Mouse (Mus musculus): ENCODE data around the gene Resf1.
"Not testable (repeated sequence)": the region's sequence is repeated elsewhere in the genome, so short reads cannot be mapped to it uniquely, and the experiment has no call there.

The Resf1 gene

GRCm38 (mm10) chr6:149308956-149309932 is at the start of gene Resf1:
TSS of gene Resf1 (plus strand) at chr6:149309414.
- DNase-seq (ENCODE audit: low spot score in 2 of 2), result peak; percentile 82 to 88

- DNase-seq (ENCODE audit: low spot score in 2 of 2), result no peak
Measured at GRCm38 (mm10) chr6:149260801-149261239, 48.4 kb upstream of the Resf1 start.

GRCm38 (mm10) chr6:149267951-149268350 is 41.3 kb upstream of the Resf1 start:
- no peak for DNase-seq (ENCODE audit: low spot score in 2 of 2)

GRCm38 (mm10) chr6:149278248-149278731 is 30.9 kb upstream of the Resf1 start:
- no peak for DNase-seq (ENCODE audit: low spot score in 2 of 2)

GRCm38 (mm10) chr6:149278866-149279265 is 30.3 kb upstream of the Resf1 start:
- no peak for DNase-seq (ENCODE audit: low spot score in 2 of 2)

- DNase-seq (ENCODE audit: low spot score in 2 of 2), result no peak
Measured at GRCm38 (mm10) chr6:149280511-149280910, 28.7 kb upstream of the Resf1 start.

GRCm38 (mm10) chr6:149288190-149288589 is 21.0 kb upstream of the Resf1 start:
- DNase-seq (ENCODE audit: low spot score in 2 of 2), result peak in 1 of 2 experiments; percentile 3

- not testable (repeated sequence) for DNase-seq (ENCODE audit: low spot score in 2 of 2)
Measured at GRCm38 (mm10) chr6:149303231-149303630, 6.0 kb upstream of the Resf1 start.

- no peak for DNase-seq (ENCODE audit: low spot score in 2 of 2)
Measured at GRCm38 (mm10) chr6:149307092-149307491, 2.1 kb upstream of the Resf1 start.

GRCm38 (mm10) chr6:149307801-149308200 is 1.4 kb upstream of the Resf1 start:
- no peak for DNase-seq (ENCODE audit: low spot score in 2 of 2)

GRCm38 (mm10) chr6:149310226-149310625 is 1.0 kb downstream of the Resf1 start:
- DNase-seq (ENCODE audit: low spot score in 2 of 2), result no peak

- DNase-seq (ENCODE audit: low spot score in 2 of 2), result no peak
Measured at GRCm38 (mm10) chr6:149311044-149311443, 1.8 kb downstream of the Resf1 start.

- no peak for DNase-seq (ENCODE audit: low spot score in 2 of 2)
Measured at GRCm38 (mm10) chr6:149311778-149312177, 2.6 kb downstream of the Resf1 start.

- DNase-seq (ENCODE audit: low spot score in 2 of 2), result no peak
Measured at GRCm38 (mm10) chr6:149312221-149312620, 3.0 kb downstream of the Resf1 start.

GRCm38 (mm10) chr6:149314918-149315317 is 5.7 kb downstream of the Resf1 start:
- DNase-seq (ENCODE audit: low spot score in 2 of 2), result no peak

- DNase-seq (ENCODE audit: low spot score in 2 of 2), result no peak
Measured at GRCm38 (mm10) chr6:149323523-149324241, 14.5 kb downstream of the Resf1 start.

- DNase-seq (ENCODE audit: low spot score in 2 of 2), result no peak
Measured at GRCm38 (mm10) chr6:149324242-149324633, 15.0 kb downstream of the Resf1 start.

- DNase-seq (ENCODE audit: low spot score in 2 of 2), result no peak
Measured at GRCm38 (mm10) chr6:149329071-149329470, 19.9 kb downstream of the Resf1 start.

GRCm38 (mm10) chr6:149330332-149330731 is 21.1 kb downstream of the Resf1 start:
- no peak for DNase-seq (ENCODE audit: low spot score in 2 of 2)

- DNase-seq (ENCODE audit: low spot score in 2 of 2), result no peak
Measured at GRCm38 (mm10) chr6:149333036-149333435, 23.8 kb downstream of the Resf1 start.

GRCm38 (mm10) chr6:149337990-149338389 is 28.8 kb downstream of the Resf1 start:
- DNase-seq (ENCODE audit: low spot score in 2 of 2), result no peak

GRCm38 (mm10) chr6:149338622-149339021 is 29.4 kb downstream of the Resf1 start:
- no peak for DNase-seq (ENCODE audit: low spot score in 2 of 2)
